Mouse (Mus musculus): ENCODE measurements around the gene Zc3h7b. TPM values are rescaled to one million over a fixed set of nuclear protein-coding genes. Genes with fewer than 3 reads are reported as not detected.

The Zc3h7b gene
- polyA plus RNA-seq, 1 experiment from 2014 or later, result 57.6 TPM

DNA sequence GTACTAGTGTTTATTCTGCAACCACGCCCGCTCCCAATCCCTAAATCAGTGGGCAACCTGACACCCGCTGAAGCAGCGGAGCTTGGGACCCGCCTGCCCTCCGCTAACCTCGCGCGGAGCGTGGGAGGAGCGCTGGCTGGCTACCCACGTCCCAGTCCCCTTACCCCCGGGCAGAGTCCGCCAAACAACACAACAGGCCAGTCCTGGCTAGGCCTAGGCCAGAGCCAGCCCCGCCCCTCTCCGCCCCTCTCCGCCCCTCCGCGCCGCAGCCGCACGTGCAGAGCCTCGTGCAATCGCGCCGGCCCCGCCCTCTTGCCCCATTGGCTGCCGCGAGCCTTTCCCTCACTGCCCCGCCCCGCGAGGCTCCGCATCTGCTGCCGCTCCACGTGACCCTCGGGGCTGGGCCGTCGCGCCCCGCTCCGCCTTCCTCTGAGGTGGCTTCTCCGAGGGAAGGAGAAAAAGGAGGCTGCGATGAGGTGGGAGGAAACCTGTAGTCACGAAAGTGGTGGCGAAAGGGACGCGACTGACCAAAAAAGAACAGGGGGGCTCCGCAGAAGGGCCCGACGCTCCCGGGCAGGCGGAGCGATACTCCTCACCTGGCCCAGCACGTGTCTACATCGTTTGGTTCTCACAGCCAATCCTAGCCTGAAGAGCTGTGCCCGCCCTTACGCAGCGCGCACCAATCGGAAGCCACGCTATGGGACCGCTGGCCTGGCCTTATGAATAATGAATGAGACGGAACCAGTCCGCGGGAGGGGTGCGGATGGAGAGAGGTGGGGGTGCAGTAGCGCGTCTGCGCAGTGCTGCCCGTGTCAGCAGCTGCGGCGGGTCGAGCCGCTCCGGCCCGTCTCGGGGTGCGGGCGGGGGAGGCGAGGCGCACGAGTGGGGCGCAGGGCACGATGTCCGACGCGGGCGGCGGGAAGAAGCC is 66.1 kb downstream of the Zc3h7b start:
- Histone ChIP-seq H3K9ac (ENCODE audit: low read length) (peak overlapping the region; percentile 71), H3K36me3 (ENCODE audit: control insufficient read depth, insufficient read depth, low read length) (no peaks in the 10 kb centered on the region), H3K27ac (ENCODE audit: low read depth, low read length) (peak overlapping the region; percentile 68), H3K4me2 (ENCODE audit: low read depth, low read length, severe bottlenecking) (peak overlapping the region; percentile 91), H3K9me3 (ENCODE audit: control insufficient read depth, low read length) (no peaks in the 10 kb centered on the region), H3K4me3 (ENCODE audit: low read depth, low read length) (peak overlapping the region; percentile 71), H3K4me1 (replicated peaks; ENCODE audit: control insufficient read depth, insufficient read depth, low read length) (peaks cover 8% of the 10 kb centered on the region; the same call in 1 of the 2 replicates), H3K27me3 (ENCODE audit: control insufficient read depth, insufficient read depth, low read length) (no peaks in the 10 kb centered on the region)
- DNase-seq (ENCODE audit: low spot score) (peak; percentile 99), ATAC-seq (replicated peaks; ENCODE audit: low FRiP score) (peak; percentile 99)
- under 1% methylated on average over 75 of the region's 89 CpGs for WGBS

DNA sequence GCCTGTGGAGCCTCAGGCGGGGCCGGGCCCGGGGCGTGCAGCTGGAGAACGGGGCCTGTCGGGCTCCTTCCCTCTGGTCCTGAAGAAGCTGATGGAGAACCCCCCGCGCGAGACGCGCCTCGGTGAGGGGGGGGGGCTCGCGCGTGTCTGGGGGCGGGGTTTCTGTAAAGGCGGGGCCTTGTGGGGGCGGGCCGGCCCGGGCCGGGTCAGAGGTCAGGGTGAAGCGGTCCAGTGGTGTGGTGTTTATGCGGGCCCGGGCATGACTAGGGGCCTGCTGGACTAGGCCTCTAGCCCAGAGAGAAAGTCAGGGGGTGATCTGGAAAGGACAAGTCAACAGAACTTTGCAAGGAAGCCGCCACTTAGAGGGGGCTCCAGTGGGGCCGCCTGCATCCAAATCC is 66.7 kb downstream of the Zc3h7b start:
- no peaks in the 10 kb centered on the region for H3K27me3 ChIP-seq (ENCODE audit: control insufficient read depth, insufficient read depth, low read length)
- H3K4me1 ChIP-seq (replicated peaks; ENCODE audit: control insufficient read depth, insufficient read depth, low read length), result peaks cover 8% of the 10 kb centered on the region; the same call in 1 of the 2 replicates
- H3K9ac ChIP-seq (ENCODE audit: low read length), result peak overlapping the region; percentile 71
- whole genome bisulfite sequencing, result 1% methylated on average over 20 of the region's 26 CpGs
- H3K36me3 ChIP-seq (ENCODE audit: control insufficient read depth, insufficient read depth, low read length), result no peaks in the 10 kb centered on the region; the same call in 1 of the 2 replicates
- no peaks in the 10 kb centered on the region for H3K9me3 ChIP-seq (ENCODE audit: control insufficient read depth, low read length)
- ATAC-seq (replicated peaks; ENCODE audit: low FRiP score) (peak; percentile 23), DNase-seq (ENCODE audit: low spot score) (no peak)
- H3K27ac ChIP-seq (ENCODE audit: low read depth, low read length), result peak overlapping the region; percentile 68
- peak overlapping the region; percentile 71 for H3K4me3 ChIP-seq (ENCODE audit: low read depth, low read length)
- H3K4me2 ChIP-seq (ENCODE audit: low read depth, low read length, severe bottlenecking), result peak overlapping the region; percentile 91

DNA sequence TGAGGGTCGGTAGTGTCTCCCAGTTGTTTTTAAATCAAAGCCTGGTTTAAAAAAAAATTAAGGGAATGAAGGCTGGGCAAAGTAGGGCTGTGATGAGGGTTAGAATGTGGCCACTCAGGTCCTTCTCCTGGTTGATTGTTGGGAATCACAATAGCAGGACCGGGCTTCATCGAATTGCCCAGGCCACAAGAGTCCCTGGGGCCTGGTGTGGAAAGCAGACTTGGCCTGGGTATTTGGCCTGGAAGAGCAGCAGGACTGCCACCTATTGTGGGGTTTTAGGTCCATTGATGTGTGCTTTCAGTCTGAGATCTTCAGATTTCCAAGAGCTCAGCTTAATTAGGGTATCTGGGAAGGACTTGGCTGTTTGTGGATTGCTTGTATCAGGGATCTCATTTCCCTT is 67.4 kb downstream of the Zc3h7b start:
- WGBS, result 41% methylated on average over 3 of the region's 3 CpGs
- H3K27ac ChIP-seq (ENCODE audit: low read depth, low read length), result 0 out of 2 replicates have a peak overlapping the region, but pooled peaks have one; percentile 68

GRCm38 (mm10) chr15:81812696-81813631 is 68.1 kb downstream of the Zc3h7b start:
- no peak overlapping the region; the same call in 1 of the 2 replicates for H3K9ac ChIP-seq (ENCODE audit: low read length)
- H3K4me2 ChIP-seq (ENCODE audit: low read depth, low read length, severe bottlenecking), result 0 out of 2 replicates have a peak overlapping the region, but pooled peaks have one; percentile 5

More for the DNA sequence above, 67.4 kb downstream of the Zc3h7b start:
- Histone ChIP-seq H3K4me3 (ENCODE audit: low read depth, low read length) (peak overlapping the region; percentile 71), H3K36me3 (ENCODE audit: control insufficient read depth, insufficient read depth, low read length) (no peaks in the 10 kb centered on the region; the same call in 1 of the 2 replicates), H3K4me2 (ENCODE audit: low read depth, low read length, severe bottlenecking) (peak overlapping the region; percentile 91), H3K27me3 (ENCODE audit: control insufficient read depth, insufficient read depth, low read length) (no peaks in the 10 kb centered on the region), H3K9me3 (ENCODE audit: control insufficient read depth, low read length) (no peaks in the 10 kb centered on the region), H3K9ac (ENCODE audit: low read length) (peak overlapping the region; percentile 71), H3K4me1 (replicated peaks; ENCODE audit: control insufficient read depth, insufficient read depth, low read length) (peaks cover 8% of the 10 kb centered on the region; the same call in 1 of the 2 replicates)
- no peak for ATAC-seq (replicated peaks; ENCODE audit: low FRiP score)
- DNase-seq (ENCODE audit: low spot score), result no peak

DNA sequence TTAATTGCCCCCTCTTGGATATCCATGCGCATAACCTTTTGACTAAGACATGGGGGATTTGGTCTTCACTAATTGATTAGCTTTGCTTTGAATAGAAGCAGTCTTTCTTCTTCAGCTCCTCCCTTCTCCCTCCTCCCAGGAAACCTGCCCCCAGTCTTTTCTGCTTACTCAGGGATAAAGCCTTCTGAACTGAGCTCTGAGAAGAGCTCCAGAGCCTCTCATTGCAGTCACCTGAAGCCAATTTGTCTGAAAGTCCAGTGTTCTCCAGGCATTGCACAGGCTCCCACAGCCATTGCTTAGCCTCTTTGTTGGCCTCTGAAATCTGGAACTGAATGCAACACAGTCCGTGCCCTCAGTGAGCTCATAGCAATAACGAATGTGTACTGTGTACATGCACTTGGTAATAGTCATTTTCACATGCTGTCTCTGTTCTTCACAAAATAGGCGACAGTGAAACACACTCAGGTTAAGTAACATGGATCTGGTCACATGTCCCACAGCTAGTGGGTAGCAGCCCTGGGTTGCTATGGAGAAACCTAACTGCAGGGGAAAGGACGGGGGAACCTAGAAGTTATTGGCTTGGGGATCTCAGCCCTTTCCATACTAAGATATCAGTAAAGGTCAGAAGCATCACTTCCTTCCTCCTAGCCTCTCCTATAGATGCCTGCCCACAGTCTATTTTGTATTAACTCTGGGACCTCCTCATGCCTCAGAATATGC is 69.3 kb downstream of the Zc3h7b start:
- no peak overlapping the region for H3K4me2 ChIP-seq (ENCODE audit: low read depth, low read length, severe bottlenecking)
- no peaks in the 10 kb centered on the region for H3K27me3 ChIP-seq (ENCODE audit: control insufficient read depth, insufficient read depth, low read length)
- H3K4me1 ChIP-seq (replicated peaks; ENCODE audit: control insufficient read depth, insufficient read depth, low read length), result peaks cover 8% of the 10 kb centered on the region; the same call in 1 of the 2 replicates
- H3K9me3 ChIP-seq (ENCODE audit: control insufficient read depth, low read length), result no peaks in the 10 kb centered on the region
- no peak overlapping the region for H3K9ac ChIP-seq (ENCODE audit: low read length)
- H3K4me3 ChIP-seq (ENCODE audit: low read depth, low read length), result no peak overlapping the region
- DNase-seq (ENCODE audit: low spot score), result no peak
- WGBS, result 49% methylated on average over 5 of the region's 5 CpGs
- ATAC-seq (replicated peaks; ENCODE audit: low FRiP score), result no peak
- no peak overlapping the region for H3K27ac ChIP-seq (ENCODE audit: low read depth, low read length)
- no peaks in the 10 kb centered on the region; the same call in 1 of the 2 replicates for H3K36me3 ChIP-seq (ENCODE audit: control insufficient read depth, insufficient read depth, low read length)

More at GRCm38 (mm10) chr15:81812696-81813631, 68.1 kb downstream of the Zc3h7b start:
- WGBS, result 75% methylated on average over 7 of the region's 7 CpGs
- Histone ChIP-seq H3K36me3 (ENCODE audit: control insufficient read depth, insufficient read depth, low read length) (no peaks in the 10 kb centered on the region; the same call in 1 of the 2 replicates), H3K27me3 (ENCODE audit: control insufficient read depth, insufficient read depth, low read length) (no peaks in the 10 kb centered on the region), H3K4me3 (ENCODE audit: low read depth, low read length) (no peak overlapping the region), H3K9me3 (ENCODE audit: control insufficient read depth, low read length) (no peaks in the 10 kb centered on the region), H3K27ac (ENCODE audit: low read depth, low read length) (no peak overlapping the region), H3K4me1 (replicated peaks; ENCODE audit: control insufficient read depth, insufficient read depth, low read length) (peaks cover 8% of the 10 kb centered on the region; the same call in 1 of the 2 replicates)
- DNase-seq (ENCODE audit: low spot score) (no peak), ATAC-seq (replicated peaks; ENCODE audit: low FRiP score) (no peak)

- DNase-seq (ENCODE audit: low spot score) (no peak), ATAC-seq (replicated peaks; ENCODE audit: low FRiP score) (no peak)
- no peaks in the 10 kb centered on the region for H3K27me3 ChIP-seq (ENCODE audit: control insufficient read depth, insufficient read depth, low read length)
- H3K4me1 ChIP-seq (replicated peaks; ENCODE audit: control insufficient read depth, insufficient read depth, low read length), result peaks cover 8% of the 10 kb centered on the region; the same call in 1 of the 2 replicates
- H3K9me3 ChIP-seq (ENCODE audit: control insufficient read depth, low read length), result no peaks in the 10 kb centered on the region
- no peak overlapping the region for H3K9ac ChIP-seq (ENCODE audit: low read length)
- no peak overlapping the region for H3K27ac ChIP-seq (ENCODE audit: low read depth, low read length)
- H3K36me3 ChIP-seq (ENCODE audit: control insufficient read depth, insufficient read depth, low read length), result no peaks in the 10 kb centered on the region; the same call in 1 of the 2 replicates
- WGBS, result 92% methylated on average over 12 of the region's 12 CpGs
- no peak overlapping the region for H3K4me3 ChIP-seq (ENCODE audit: low read depth, low read length)
- H3K4me2 ChIP-seq (ENCODE audit: low read depth, low read length, severe bottlenecking), result no peak overlapping the region
These were observed 70.0 kb downstream of the Zc3h7b start for GRCm38 (mm10) chr15:81814716-81815370.

DNA sequence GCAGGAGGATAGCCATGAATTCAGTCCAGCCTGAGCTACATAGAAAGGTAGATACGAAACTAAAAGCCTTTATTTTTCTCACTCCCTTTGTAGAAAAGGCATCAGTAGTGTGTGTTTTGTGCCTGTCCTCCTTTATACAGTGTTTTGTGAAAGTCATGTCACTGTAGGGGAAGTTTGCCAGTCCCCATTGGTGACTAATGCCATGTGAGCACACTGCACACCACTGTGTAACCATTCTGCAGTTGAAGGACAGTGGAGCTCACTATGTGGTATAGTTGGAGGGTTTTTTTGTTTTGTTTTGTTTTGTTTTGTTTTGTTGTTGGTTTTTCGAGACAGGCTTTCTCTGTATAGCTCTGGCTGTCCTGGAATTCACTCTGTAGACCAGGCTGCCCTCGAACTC is 73.5 kb downstream of the Zc3h7b start:
- DNase-seq (ENCODE audit: low spot score), result no peak
- Histone ChIP-seq H3K36me3 (ENCODE audit: control insufficient read depth, insufficient read depth, low read length) (peaks cover 4% of the 10 kb centered on the region; the same call in 1 of the 2 replicates), H3K4me2 (ENCODE audit: low read depth, low read length, severe bottlenecking) (no peak overlapping the region), H3K27me3 (ENCODE audit: control insufficient read depth, insufficient read depth, low read length) (no peaks in the 10 kb centered on the region), H3K4me3 (ENCODE audit: low read depth, low read length) (no peak overlapping the region), H3K4me1 (replicated peaks; ENCODE audit: control insufficient read depth, insufficient read depth, low read length) (no peaks in the 10 kb centered on the region; the same call in 1 of the 2 replicates), H3K9ac (ENCODE audit: low read length) (no peak overlapping the region), H3K9me3 (ENCODE audit: control insufficient read depth, low read length) (no peaks in the 10 kb centered on the region), H3K27ac (ENCODE audit: low read depth, low read length) (no peak overlapping the region)
- no peak for ATAC-seq (replicated peaks; ENCODE audit: low FRiP score)
- WGBS, result 87% methylated on average over 3 of the region's 3 CpGs
